Mouse (Mus musculus) gastrocnemius, adult 2 months (tissue): ENCODE data around the gene Vkorc1l1. TPM values are rescaled to one million over a fixed set of nuclear protein-coding genes. Genes with fewer than 3 reads are reported as not detected.

Experiments used
- DNase-seq: peaks from one replicate; pipeline ENCODE4 v3.0.0; 2022
- H3K27ac ChIP-seq: fragments of 200-600 bp; 2 replicates; pipeline ENCODE4 v1.8.1; 2022; ENCODE audit warnings: mild to moderate bottlenecking
- H3K4me3 ChIP-seq: fragments of 200-600 bp; 2 replicates; pipeline ENCODE4 v1.8.1; 2022; ENCODE audit warnings: mild to moderate bottlenecking, moderate library complexity
- CTCF ChIP-seq: fragments of 200-600 bp; IDR thresholded peaks from 2 replicates; pipeline ENCODE4 v1.8.1; 2022; ENCODE audit warnings: antibody characterized with exemption, mild to moderate bottlenecking, moderate library complexity
- intact Hi-C: fragments of 180-260 bp; cut with DNase I; formaldehyde crosslinking; loops from one replicate; pipeline ENCODE4 v1.15.1; 2025
- total RNA-seq, 2 experiments: library from RNA; stranded (reverse); gene quantifications; 2 replicates each; pipeline ENCODE4 v1.2.3; 2021

The Vkorc1l1 gene
- total RNA-seq, 2 experiments from 2014 or later: 21.4 to 22.9 TPM

DNA sequence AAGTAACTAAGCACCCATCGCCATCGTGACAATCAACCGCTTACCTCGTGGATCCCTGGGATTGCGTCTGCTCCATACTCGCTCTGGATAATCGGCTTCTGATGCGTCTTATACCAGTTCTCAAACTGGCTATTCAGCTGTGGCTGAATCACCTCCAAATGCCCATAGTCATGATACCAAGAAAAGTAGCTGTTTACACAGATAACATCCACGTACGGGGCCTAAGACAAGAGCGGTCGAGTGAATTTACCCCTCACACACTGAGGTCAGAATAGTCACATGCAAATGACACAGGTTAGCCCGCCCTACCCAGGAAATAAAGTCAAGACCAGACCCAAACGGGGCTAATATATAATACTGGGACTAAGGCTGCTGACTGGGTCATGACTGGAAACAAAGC, 51.6 kb downstream of the Vkorc1l1 start:
- no peak overlapping the region for H3K27ac ChIP-seq
- no peak overlapping the region for H3K4me3 ChIP-seq
- no peak for TF ChIP-seq CTCF
- no peak for DNase-seq
- intact Hi-C loops: no loop called here

DNA sequence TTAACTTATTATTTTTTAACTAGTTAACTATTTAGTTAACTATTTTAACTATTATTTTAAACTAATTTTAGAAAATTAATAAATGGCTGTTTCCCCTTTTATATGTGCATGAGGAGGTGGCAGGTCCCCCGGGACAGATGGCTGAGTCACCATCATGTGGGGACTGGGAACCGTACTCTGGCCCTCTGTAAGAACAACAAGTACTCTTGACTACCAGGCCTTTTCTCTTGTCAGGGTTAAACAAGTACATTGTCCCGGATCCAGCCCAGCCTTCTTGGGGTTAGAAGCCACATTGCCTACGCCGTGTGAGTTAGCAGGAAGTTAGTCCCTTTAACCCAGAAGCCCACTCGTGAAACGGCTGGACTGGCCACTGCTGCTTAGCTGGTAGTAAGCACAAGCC, 53.2 kb downstream of the Vkorc1l1 start:
- Histone ChIP-seq H3K27ac (no peak overlapping the region), H3K4me3 (no peak overlapping the region)
- no peak for DNase-seq
- intact Hi-C loops: loop anchor here (5.0 kb wide), 1 partner anchor 42 kb away; no protein-coding TSS in a partner anchor
- TF ChIP-seq CTCF: no peak

DNA sequence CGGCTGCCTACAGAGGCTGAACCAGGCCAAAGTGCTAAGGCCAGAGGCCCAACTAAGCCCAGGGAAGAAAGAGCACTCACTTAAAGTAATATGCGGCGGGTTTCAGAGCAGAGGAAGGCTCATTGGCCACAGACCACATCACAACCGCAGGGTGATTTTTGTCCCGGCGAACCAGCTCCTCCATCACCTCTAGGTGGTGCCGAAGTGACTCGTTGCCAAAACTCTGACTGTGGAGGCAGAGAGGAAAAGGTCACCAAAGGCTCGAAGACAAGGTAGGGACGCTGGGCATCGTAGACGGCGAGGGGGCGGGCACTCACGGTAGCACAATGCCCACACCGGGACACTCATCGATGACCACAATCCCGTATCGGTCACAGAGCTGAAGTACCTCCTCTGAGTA, 55.9 kb downstream of the Vkorc1l1 start:
- intact Hi-C loops: loop anchor here (5.0 kb wide), 1 partner anchor 40 kb away; no protein-coding TSS in a partner anchor
- DNase-seq: no peak
- no peak overlapping the region for H3K4me3 ChIP-seq
- no peak overlapping the region for H3K27ac ChIP-seq
- TF ChIP-seq CTCF: no peak

DNA sequence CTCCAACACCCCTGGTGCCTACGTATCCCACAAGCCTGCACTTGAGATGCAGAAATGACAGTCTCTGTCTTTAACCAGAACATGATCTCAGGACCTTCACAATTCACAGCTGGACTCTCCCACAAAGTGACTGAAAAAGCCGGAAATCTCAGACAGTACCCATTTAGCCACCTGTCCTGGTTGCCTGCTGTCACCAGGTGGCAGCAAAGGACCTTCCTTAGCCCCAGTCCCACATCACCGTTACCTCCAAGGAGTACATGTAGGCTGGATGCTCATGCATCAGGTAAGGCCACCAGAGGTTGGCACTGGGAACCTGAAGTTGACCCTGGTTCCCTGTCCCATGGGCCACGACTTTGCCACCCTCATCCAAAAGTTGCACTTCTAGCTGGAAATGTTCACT, 57.3 kb downstream of the Vkorc1l1 start:
- no peak overlapping the region for H3K4me3 ChIP-seq
- intact Hi-C loops: loop anchor here (5.0 kb wide), 1 partner anchor 38 kb away; no protein-coding TSS in a partner anchor
- peak; percentile 80 for TF ChIP-seq CTCF
- DNase-seq: peak; percentile 57
- no peak overlapping the region for H3K27ac ChIP-seq

DNA sequence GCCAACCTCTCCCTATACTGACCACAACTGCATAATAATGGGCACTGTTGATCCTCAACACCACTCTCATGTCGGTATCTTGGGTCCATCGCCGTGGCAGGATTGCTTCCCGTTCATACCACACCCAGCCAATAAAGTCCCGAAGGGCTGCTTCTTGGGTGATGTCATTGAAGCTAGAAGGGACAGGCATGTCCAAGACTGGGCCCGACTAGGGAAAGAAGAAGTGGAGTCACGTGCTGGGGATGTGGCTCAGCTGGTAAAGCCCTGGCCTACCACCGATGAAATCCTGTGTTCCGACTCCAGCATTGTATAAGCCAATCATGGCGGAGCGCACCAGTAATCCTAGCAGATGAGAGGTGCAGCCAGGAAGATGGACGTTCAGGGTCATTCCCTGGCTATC, 59.0 kb downstream of the Vkorc1l1 start:
- no peak for TF ChIP-seq CTCF
- intact Hi-C loops: loop anchor here (5.0 kb wide), 1 partner anchor 93 kb away; the partner anchor contains the start of gene Nupr1l
- DNase-seq: peak; percentile 45
- H3K4me3 ChIP-seq: no peak overlapping the region
- 0 out of 2 replicates have a peak overlapping the region, but pooled peaks have one; percentile 20 for H3K27ac ChIP-seq

DNA sequence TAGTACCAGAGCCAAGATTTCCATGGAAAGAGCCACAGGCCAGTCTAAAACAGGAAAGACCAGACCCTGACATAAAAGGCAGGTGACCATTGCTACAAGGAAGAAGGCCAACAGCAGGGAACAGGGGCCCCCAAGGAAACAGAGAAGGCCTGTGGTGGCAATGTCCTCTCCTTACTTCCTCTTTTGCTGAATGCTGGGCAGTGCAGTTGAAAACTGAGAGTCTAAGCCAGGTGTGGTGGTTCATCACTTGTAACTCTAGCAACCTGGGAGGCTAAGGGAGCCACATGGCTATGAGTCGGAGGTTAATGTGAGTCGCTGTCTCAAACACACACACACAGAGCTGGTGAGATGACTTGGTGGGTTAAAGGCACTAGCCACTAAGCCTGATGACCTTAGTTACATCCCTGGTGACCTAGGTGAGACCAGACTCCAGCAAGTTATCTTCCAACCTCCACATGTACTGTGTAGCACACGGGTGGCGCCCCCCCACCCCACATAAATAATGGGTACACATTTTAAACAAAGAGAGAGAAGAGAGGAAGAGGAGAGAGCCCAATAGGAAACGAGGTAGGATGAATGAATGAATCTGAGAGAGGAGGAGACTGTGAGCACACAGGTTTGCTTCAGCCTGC, 59.7 kb downstream of the Vkorc1l1 start:
- peak overlapping the region; percentile 88 for H3K4me3 ChIP-seq
- TF ChIP-seq CTCF: no peak
- peak overlapping the region; percentile 89; the same call in 1 of the 2 replicates for H3K27ac ChIP-seq
- intact Hi-C loops: loop anchor here (5.0 kb wide), 1 partner anchor 94 kb away; the partner anchor contains the start of gene Nupr1l
- DNase-seq: no peak

DNA sequence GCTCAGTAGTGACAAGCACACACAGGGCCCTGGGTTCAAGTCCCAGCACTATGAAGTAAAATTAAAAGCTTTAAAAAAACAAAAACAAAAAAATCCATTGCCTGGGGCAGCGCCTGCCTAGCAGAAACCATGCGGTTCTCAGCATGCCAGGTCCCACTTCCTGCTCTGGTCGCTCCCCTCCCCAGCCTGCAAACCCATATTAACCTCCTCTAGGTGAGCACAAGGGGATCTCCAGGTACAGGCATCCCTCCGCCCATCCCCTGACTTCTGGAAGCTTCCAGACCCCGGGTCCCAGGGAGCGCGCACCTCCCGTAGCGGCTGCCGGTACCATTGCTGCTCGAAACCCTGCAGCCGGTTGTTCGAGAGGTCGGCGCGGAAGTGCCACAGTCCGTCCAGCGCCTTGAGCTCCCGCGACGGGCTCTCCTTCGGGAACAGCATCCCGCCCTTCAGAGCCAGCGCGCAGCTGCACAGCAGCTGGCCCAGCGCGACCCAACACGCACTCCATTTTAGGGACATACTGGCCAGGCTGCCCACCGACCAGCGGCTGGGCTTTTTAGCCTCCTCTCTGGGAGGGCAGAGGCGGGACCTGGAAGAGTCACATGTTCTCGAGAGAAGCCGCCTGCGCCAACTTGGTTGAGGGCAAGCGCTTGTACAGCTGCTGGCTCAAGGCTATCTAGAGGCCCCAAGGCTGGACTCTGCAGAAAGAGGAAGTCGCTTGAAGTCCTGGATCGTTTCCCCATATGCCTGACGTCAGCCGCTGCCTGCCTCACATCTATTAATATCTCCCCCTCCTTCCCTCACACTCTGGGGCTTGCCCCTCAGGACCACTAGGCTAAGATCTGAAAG, 60.8 kb downstream of the Vkorc1l1 start, which contains the start of gene Gusb:
Gene Gusb, minus strand, starts transcription at position 749 of the 846 bp plus-strand sequence.
- peak; percentile 88 for DNase-seq
- H3K4me3 ChIP-seq: peak within 1 kb of the TSS; percentile 88
- TF ChIP-seq CTCF: no peak
- H3K27ac ChIP-seq: peak within 1 kb of the TSS; percentile 89
- intact Hi-C loops: loop anchor here (5.0 kb wide), 1 partner anchor 95 kb away; the partner anchor contains the start of gene Nupr1l

DNA sequence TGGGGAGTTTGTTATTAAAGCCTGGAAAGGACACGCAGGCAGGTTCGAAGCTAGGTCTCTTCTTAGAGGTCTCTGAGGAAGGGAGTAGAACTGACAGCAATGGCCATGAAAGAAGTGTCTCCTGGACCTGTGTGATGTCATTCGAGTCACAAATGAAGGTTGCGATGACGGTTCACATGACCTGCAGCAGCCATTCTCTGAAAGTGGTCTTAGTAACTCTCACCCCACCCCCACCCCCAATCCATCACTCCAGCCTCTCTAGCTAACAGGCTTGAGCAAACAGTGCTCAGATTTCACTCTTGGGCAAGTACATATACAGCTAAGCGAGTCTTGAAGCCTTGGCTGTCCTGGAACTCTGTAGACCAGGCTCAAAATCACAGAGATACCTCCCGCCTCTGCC, 61.5 kb downstream of the Vkorc1l1 start:
- intact Hi-C loops: loop anchor here (5.0 kb wide), 1 partner anchor 96 kb away; the partner anchor contains the start of gene Nupr1l

DNA sequence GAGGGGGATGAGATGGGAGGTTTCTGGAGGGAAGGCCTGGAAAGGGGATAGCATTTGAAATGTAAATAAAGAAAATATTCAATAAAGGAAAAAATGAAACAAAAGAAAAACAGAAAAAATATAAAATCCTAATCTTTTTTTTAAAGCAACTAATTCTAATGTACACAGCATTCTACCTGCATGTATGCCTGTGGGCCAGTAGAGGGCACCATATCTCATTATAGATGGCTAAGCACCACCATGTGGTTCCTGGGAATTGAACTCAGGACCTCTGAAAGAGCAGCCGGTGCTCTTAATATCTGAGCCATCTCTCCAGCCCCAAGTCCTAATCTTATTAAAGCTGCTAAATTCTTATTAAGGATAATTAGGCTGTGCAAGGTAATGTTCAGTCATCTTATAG, 65.6 kb downstream of the Vkorc1l1 start:
- Histone ChIP-seq H3K4me3 (no peak overlapping the region), H3K27ac (no peak overlapping the region)
- intact Hi-C loops: no loop called here
- TF ChIP-seq CTCF: peak; percentile 69
- DNase-seq: no peak

More for the DNA sequence above, 61.5 kb downstream of the Vkorc1l1 start:
- DNase-seq: no peak
- Histone ChIP-seq H3K4me3 (peak overlapping the region; percentile 88), H3K27ac (peak overlapping the region; percentile 89)
- TF ChIP-seq CTCF: no peak

DNA sequence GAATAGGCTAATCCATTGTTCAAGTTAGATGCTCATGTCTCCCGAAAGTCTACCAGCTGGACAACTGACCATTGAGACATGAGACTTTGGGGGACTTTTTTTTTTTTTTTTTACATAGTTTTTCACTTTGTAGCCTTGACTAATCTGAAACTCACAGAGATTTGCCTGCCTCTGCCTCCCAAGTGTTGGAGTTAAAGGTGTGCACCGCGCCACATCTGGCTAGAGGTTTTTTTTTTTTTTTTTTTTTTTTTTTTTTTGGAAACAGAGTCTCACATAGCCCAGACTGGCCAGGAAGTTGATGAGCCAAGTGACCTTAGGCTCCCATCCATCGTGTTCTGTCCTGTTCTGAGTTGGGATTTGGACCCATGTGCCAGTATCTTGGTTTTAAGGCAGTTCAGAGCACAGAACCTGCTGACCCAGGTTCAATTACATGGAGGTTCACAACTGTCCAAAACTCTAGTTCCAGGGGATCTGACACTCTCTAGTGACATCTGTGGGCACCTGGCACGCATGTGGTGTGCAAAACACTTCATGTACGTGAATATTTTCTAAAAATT, 66.3 kb downstream of the Vkorc1l1 start:
- H3K27ac ChIP-seq: no peak overlapping the region
- no peak for TF ChIP-seq CTCF
- intact Hi-C loops: no loop called here
- DNase-seq: no peak
- no peak overlapping the region for H3K4me3 ChIP-seq

DNA sequence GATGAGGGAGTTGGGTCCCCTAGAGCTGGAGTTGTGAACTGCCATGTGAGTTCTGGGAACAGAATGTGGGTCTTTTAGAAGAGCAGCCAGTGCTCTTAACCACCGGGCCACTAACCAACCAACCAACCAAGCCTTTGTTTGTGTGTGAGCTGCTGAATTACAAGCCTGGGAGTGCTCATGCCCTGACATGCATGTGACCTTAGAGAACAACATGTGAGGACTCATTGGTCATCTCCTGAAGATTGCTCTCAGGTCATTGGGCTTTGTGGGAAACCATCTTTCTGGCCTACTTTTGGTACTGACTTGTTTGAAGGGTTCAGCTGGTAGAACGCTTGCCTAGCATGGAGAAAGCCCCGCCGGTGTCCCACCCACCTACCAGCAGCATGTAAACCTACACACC, 68.0 kb downstream of the Vkorc1l1 start:
- no peak for TF ChIP-seq CTCF
- no peak for DNase-seq
- intact Hi-C loops: no loop called here
- H3K4me3 ChIP-seq: no peak overlapping the region
- H3K27ac ChIP-seq: no peak overlapping the region

DNA sequence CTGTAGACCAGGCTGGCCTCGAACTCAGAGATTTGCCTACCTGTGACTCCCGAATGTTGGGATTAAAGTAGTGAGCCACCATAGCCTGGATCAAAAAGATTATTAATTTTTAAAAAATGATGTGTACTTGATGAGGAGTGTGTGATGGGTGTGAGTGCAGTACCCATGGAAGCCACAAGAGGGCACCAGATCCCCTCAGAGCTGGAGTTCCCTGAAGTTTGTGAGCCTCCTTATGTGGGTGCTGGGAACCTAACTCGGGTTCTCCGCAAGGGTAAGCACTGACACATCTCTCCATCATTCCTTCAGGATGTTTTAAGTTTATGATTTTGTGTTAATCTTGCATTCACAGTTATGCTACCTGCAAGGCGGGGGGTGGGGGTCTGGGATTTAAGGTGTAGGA, 69.2 kb downstream of the Vkorc1l1 start:
- peak; percentile 58 for TF ChIP-seq CTCF
- H3K27ac ChIP-seq: no peak overlapping the region
- no peak overlapping the region for H3K4me3 ChIP-seq
- intact Hi-C loops: no loop called here
- no peak for DNase-seq

DNA sequence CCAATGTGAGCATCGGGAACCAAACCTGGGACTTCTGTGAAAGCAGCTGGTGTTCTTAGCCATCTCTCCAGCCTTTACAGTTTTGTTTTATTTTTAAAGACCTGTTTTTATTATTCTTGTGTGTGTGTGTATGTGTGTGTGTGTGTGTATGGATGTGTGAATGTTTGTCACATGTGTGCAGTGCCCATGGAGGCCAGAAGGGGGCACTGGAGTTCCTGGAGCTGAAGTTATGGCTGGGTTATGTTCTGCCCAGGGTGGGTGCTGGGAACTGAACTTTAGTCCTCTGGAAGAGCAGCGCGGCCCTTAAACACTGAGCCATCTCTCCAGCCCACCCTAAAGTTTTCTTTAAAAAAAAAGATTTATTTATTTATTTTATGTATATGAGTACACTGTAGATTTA, 73.3 kb downstream of the Vkorc1l1 start:
- Histone ChIP-seq H3K27ac (no peak overlapping the region), H3K4me3 (no peak overlapping the region)
- 0 out of 2 replicates have a peak, but pooled peaks have one; percentile 1 for TF ChIP-seq CTCF
- no peak for DNase-seq
- intact Hi-C loops: no loop called here
